ENCODE assay signal across 8 mouse cellular contexts in genomic region chr7:127194633-127195029, GRCm38 (mm10). TPM values are rescaled to one million over a fixed set of nuclear protein-coding genes. Genes with fewer than 3 reads are reported as not detected.
DNase-seq lines count a peak whose midpoint lies in the region; ATAC-seq lines count a peak whose summit lies in the region.

No protein-coding gene starts in this region.

- H3K36me3 ChIP-seq in megakaryocyte, embryonic 14.5 days (replicated peaks; ENCODE audit: low read length): peaks cover 79% of the 10 kb centered on the region
- H3K36me3 ChIP-seq in limb, embryonic 12.5 days: peaks cover 68% of the 10 kb centered on the region
- peaks cover 49% of the 10 kb centered on the region for H3K36me3 ChIP-seq in stomach, embryonic 15.5 days

- no peaks in the 10 kb centered on the region for H3K27me3 ChIP-seq in megakaryocyte, embryonic 14.5 days (replicated peaks)
- H3K27me3 ChIP-seq in limb, embryonic 12.5 days: no peaks in the 10 kb centered on the region
- H3K27me3 ChIP-seq in stomach, embryonic 15.5 days (replicated peaks): no peaks in the 10 kb centered on the region

- ATAC-seq in megakaryocyte, adult 5-6 weeks (ENCODE audit: poor library complexity, severe bottlenecking): no peak
- no peak for ATAC-seq in limb, embryonic 12.5 days (ENCODE audit: insufficient number of reproducible peaks, insufficient read depth, low FRiP score, low TSS enrichment, low read depth)
- no peak for ATAC-seq in stomach, embryonic 15.5 days (ENCODE audit: insufficient read depth, low FRiP score, low read depth)

- peak overlapping the region; percentile 69 for H3K9ac ChIP-seq in limb, embryonic 12.5 days (replicated peaks)
- H3K9ac ChIP-seq in stomach, embryonic 15.5 days: peak overlapping the region; percentile 45

- no peaks in the 10 kb centered on the region for H3K9me3 ChIP-seq in megakaryocyte, embryonic 14.5 days
- no peaks in the 10 kb centered on the region for H3K9me3 ChIP-seq in limb, embryonic 12.5 days
- no peaks in the 10 kb centered on the region for H3K9me3 ChIP-seq in stomach, embryonic 15.5 days

- peak overlapping the region; percentile 97 for H3K4me3 ChIP-seq in megakaryocyte, embryonic 14.5 days (replicated peaks)
- peak overlapping the region; percentile 56 for H3K4me3 ChIP-seq in limb, embryonic 12.5 days (replicated peaks)
- peak overlapping the region; percentile 75 for H3K4me3 ChIP-seq in stomach, embryonic 15.5 days (replicated peaks)

- peaks cover 58% of the 10 kb centered on the region for H3K4me1 ChIP-seq in megakaryocyte, embryonic 14.5 days
- H3K4me1 ChIP-seq in limb, embryonic 12.5 days (replicated peaks): peaks cover 20% of the 10 kb centered on the region
- peaks cover 20% of the 10 kb centered on the region for H3K4me1 ChIP-seq in stomach, embryonic 15.5 days

- WGBS in limb, embryonic 12.5 days: 75% methylated on average over 7 of the region's 7 CpGs
- 65% methylated on average over 7 of the region's 7 CpGs for WGBS in stomach, embryonic 15.5 days

- peak overlapping the region; percentile 74 for H3K4me2 ChIP-seq in limb, embryonic 12.5 days
- peak overlapping the region; percentile 79 for H3K4me2 ChIP-seq in stomach, embryonic 15.5 days

- H3K27ac ChIP-seq in limb, embryonic 12.5 days: peak overlapping the region; percentile 89
- no peak overlapping the region; the same call in 1 of the 2 replicates for H3K27ac ChIP-seq in stomach, embryonic 15.5 days

- DNase-seq in cerebellum, adult 11-12 months: peak; percentile 49
- no peak for DNase-seq in cerebellum, postnatal 14 days
- no peak for DNase-seq in urinary bladder, postnatal 4 days (ENCODE audit: low spot score in 2 of 2)
- no peak for DNase-seq in adrenal gland, postnatal 10 days

RNA-seq across cellular contexts. Expression of gene Cd2bp2, which starts 1.2 kb away (rescaled TPM):
- polyA plus RNA-seq in megakaryocyte, embryonic 14.5 days (2012; ENCODE audit: insufficient read depth, low replicate concordance): 13.5 and 43.5 TPM in 2 replicates
- 16.1 and 19.0 TPM in 2 replicates for total RNA-seq in megakaryocyte, adult 5-6 weeks (2015)
- 51.8 and 57.5 TPM in 2 replicates for total RNA-seq in megakaryocyte, adult 5-6 weeks (2017)
- polyA plus RNA-seq in limb, embryonic 12.5 days (2016; fragmentation: Nextera tagmentation; extraction: Ambion mirVana): 86.5 and 91.8 TPM in 2 replicates
- polyA plus RNA-seq in stomach, embryonic 15.5 days (2015; fragmentation: Nextera tagmentation; extraction: Ambion mirVana): 44.1 and 46.6 TPM in 2 replicates
- total RNA-seq in adrenal gland, postnatal 10 days (2021): 10 to 100 TPM; 50.9 to 54.9 TPM

RNA-seq across cellular contexts. Expression of gene Tbc1d10b, which starts 13.6 kb away (rescaled TPM):
- 83.3 and 137 TPM in 2 replicates for polyA plus RNA-seq in megakaryocyte, embryonic 14.5 days (2012; ENCODE audit: insufficient read depth, low replicate concordance)
- total RNA-seq in megakaryocyte, adult 5-6 weeks (2015): 27.0 and 27.4 TPM in 2 replicates
- 59.8 and 74.2 TPM in 2 replicates for total RNA-seq in megakaryocyte, adult 5-6 weeks (2017)
- polyA plus RNA-seq in limb, embryonic 12.5 days (2016; fragmentation: Nextera tagmentation; extraction: Ambion mirVana): 40.9 and 45.3 TPM in 2 replicates
- polyA plus RNA-seq in stomach, embryonic 15.5 days (2015; fragmentation: Nextera tagmentation; extraction: Ambion mirVana): 24.3 and 24.4 TPM in 2 replicates
- total RNA-seq in adrenal gland, postnatal 10 days (2021): 10 to 100 TPM; 39.0 to 40.5 TPM

RNA-seq across cellular contexts. Expression of gene Mylpf, which starts 14.1 kb away (rescaled TPM):
- polyA plus RNA-seq in megakaryocyte, embryonic 14.5 days (2012; ENCODE audit: insufficient read depth, low replicate concordance): 4.7 TPM in 1 of 2 replicates, not detected in the other
- 5.0 and 6.0 TPM in 2 replicates for total RNA-seq in megakaryocyte, adult 5-6 weeks (2015)
- total RNA-seq in megakaryocyte, adult 5-6 weeks (2017): 2.3 and 3.3 TPM in 2 replicates
- polyA plus RNA-seq in limb, embryonic 12.5 days (2016; fragmentation: Nextera tagmentation; extraction: Ambion mirVana): 142 and 145 TPM in 2 replicates
- 18.6 and 31.0 TPM in 2 replicates for polyA plus RNA-seq in stomach, embryonic 15.5 days (2015; fragmentation: Nextera tagmentation; extraction: Ambion mirVana)
- total RNA-seq in adrenal gland, postnatal 10 days (2021): 1,000 to 10,000 TPM in 1 of 2 experiments, 100 to 1,000 TPM in 1; 678 to 2,339 TPM

RNA-seq across cellular contexts. Expression of gene Zfp553, which starts 38.2 kb away (rescaled TPM):
- 10.8 and 17.3 TPM in 2 replicates for polyA plus RNA-seq in megakaryocyte, embryonic 14.5 days (2012; ENCODE audit: insufficient read depth, low replicate concordance)
- total RNA-seq in megakaryocyte, adult 5-6 weeks (2015): 2.9 and 3.1 TPM in 2 replicates
- total RNA-seq in megakaryocyte, adult 5-6 weeks (2017): 5.9 and 9.7 TPM in 2 replicates
- 61.9 and 65.5 TPM in 2 replicates for polyA plus RNA-seq in limb, embryonic 12.5 days (2016; fragmentation: Nextera tagmentation; extraction: Ambion mirVana)
- polyA plus RNA-seq in stomach, embryonic 15.5 days (2015; fragmentation: Nextera tagmentation; extraction: Ambion mirVana): 33.9 and 34.8 TPM in 2 replicates
- total RNA-seq in adrenal gland, postnatal 10 days (2021): 10 to 100 TPM in 1 of 2 experiments, 1 to 10 TPM in 1; 9.2 to 13.4 TPM

RNA-seq across cellular contexts. Expression of gene Sept1, which starts 38.3 kb away (rescaled TPM):
- polyA plus RNA-seq in megakaryocyte, embryonic 14.5 days (2012; ENCODE audit: insufficient read depth, low replicate concordance): 369 and 529 TPM in 2 replicates
- 36.2 and 36.8 TPM in 2 replicates for total RNA-seq in megakaryocyte, adult 5-6 weeks (2015)
- total RNA-seq in megakaryocyte, adult 5-6 weeks (2017): 31.2 and 42.7 TPM in 2 replicates
- 34.1 and 35.9 TPM in 2 replicates for polyA plus RNA-seq in limb, embryonic 12.5 days (2016; fragmentation: Nextera tagmentation; extraction: Ambion mirVana)
- 17.7 and 19.2 TPM in 2 replicates for polyA plus RNA-seq in stomach, embryonic 15.5 days (2015; fragmentation: Nextera tagmentation; extraction: Ambion mirVana)
- total RNA-seq in adrenal gland, postnatal 10 days (2021): 10 to 100 TPM; 17.6 to 17.8 TPM
